Mouse (Mus musculus) bone marrow, adult 2 months (tissue): ENCODE results near the gene Lzts3.

ENCODE experiments used
- CTCF ChIP-seq: fragments of 200-500 bp; IDR thresholded peaks from 2 replicates; pipeline ENCODE4 v1.5.1; 2011; ENCODE audit warnings: low read length, control low read depth; ENCODE audit not compliant: control insufficient read depth, insufficient read depth
- POLR2A ChIP-seq: fragments of 200-500 bp; IDR thresholded peaks from 2 replicates; pipeline ENCODE4 v1.6.1; 2011; ENCODE audit warnings: low read depth, mild to moderate bottlenecking, control low read depth, low read length, borderline replicate concordance; ENCODE audit not compliant: control insufficient read depth

- TF ChIP-seq CTCF: peak; percentile 17; the same call in 1 of the 2 replicates
- 0 out of 2 replicates have a peak, but pooled peaks have one; percentile 4 for TF ChIP-seq POLR2A
These were observed 7.7 kb downstream of the Lzts3 start for GRCm38 (mm10) chr2:130634739-130635411.
